Mouse (Mus musculus) thymus, adult 2 months (tissue): Measurements from ENCODE around the gene Naa38.

Experiments
- CTCF ChIP-seq: fragments of 200-500 bp; IDR thresholded peaks from 2 replicates; pipeline ENCODE4 v1.5.1; 2012; ENCODE audit warnings: mild to moderate bottlenecking, control low read depth, low read length, moderate library complexity, borderline replicate concordance; ENCODE audit not compliant: control insufficient read depth, poor library complexity, insufficient read depth; ENCODE audit errors: extremely low read depth
- POLR2A ChIP-seq: fragments of 200-500 bp; IDR thresholded peaks from 2 replicates; pipeline ENCODE4 v1.6.1; 2012; ENCODE audit warnings: mild to moderate bottlenecking, low read length, control low read depth, moderate library complexity; ENCODE audit not compliant: control insufficient read depth, poor library complexity, insufficient read depth; ENCODE audit errors: extremely low read depth

GRCm38 (mm10) chr11:69398059-69398458, 2.8 kb downstream of the Naa38 start, which contains the start of gene Tmem88:
- TF ChIP-seq POLR2A (no peak), CTCF (no peak)
